8 mouse cellular contexts compared by ENCODE assay signal in the genomic region with DNA sequence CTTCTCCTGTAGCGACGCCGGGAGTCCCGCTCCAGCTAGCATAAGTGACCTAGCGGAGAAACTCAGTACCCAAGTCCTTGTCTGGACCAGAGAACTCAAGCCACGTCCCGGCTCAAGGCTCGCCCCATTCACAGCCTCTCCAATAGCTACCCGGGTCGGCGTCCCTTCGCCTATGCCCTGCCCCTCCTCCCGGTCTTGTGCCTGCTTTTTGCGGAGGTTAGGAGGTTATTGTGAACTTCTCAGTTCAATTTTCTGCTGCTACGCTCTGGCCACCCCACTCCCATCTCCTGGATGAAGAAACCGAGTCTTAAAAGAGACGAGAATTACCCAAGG. TPM values are rescaled to one million over a fixed set of nuclear protein-coding genes. Genes with fewer than 3 reads are reported as not detected.
DNase-seq lines count a peak whose midpoint lies in the region; ATAC-seq and TF ChIP-seq lines count a peak whose summit lies in the region.

No protein-coding gene starts in this region.

- 6% methylated on average over 17 of the region's 17 CpGs for WGBS in lung, embryonic 14.5 days
- WGBS in limb, embryonic 12.5 days, result 2% methylated on average over 17 of the region's 17 CpGs
- 10% methylated on average over 17 of the region's 17 CpGs for WGBS in olfactory bulb, adult 2 months

- H3K36me3 ChIP-seq in lung, embryonic 14.5 days (ENCODE audit: insufficient read depth), result no peaks in the 10 kb centered on the region
- no peaks in the 10 kb centered on the region for H3K36me3 ChIP-seq in limb, embryonic 12.5 days

- peaks cover 15% of the 10 kb centered on the region; the same call in 1 of the 2 replicates for H3K4me1 ChIP-seq in lung, embryonic 14.5 days (ENCODE audit: insufficient read depth)
- H3K4me1 ChIP-seq in embryonic fibroblast, embryonic 13.5 days (ENCODE audit: control insufficient read depth, insufficient read depth, low read length), result peaks cover 26% of the 10 kb centered on the region
- H3K4me1 ChIP-seq in limb, embryonic 12.5 days (replicated peaks), result peaks cover 38% of the 10 kb centered on the region
- peaks cover 23% of the 10 kb centered on the region for H3K4me1 ChIP-seq in olfactory bulb, adult 2 months (ENCODE audit: control insufficient read depth, insufficient read depth, low read length)

- H3K27ac ChIP-seq in lung, embryonic 14.5 days (ENCODE audit: low read depth), result peak overlapping the region; percentile 80
- peak overlapping the region; percentile 38; the same call in 1 of the 2 replicates for H3K27ac ChIP-seq in embryonic fibroblast, embryonic 13.5 days (ENCODE audit: insufficient read depth, low read length)
- H3K27ac ChIP-seq in limb, embryonic 12.5 days, result peak overlapping the region; percentile 64
- H3K27ac ChIP-seq in olfactory bulb, adult 2 months (ENCODE audit: insufficient read depth, low read depth, low read length), result no peak overlapping the region; the same call in 1 of the 2 replicates

- H3K27me3 ChIP-seq in lung, embryonic 14.5 days (ENCODE audit: insufficient read depth, low read length), result no peaks in the 10 kb centered on the region
- no peaks in the 10 kb centered on the region for H3K27me3 ChIP-seq in limb, embryonic 12.5 days

- no peak for TF ChIP-seq POLR2A in embryonic fibroblast, embryonic 13.5 days (IDR thresholded peaks at IDR 0.05; ENCODE audit: low read depth, low read length)
- TF ChIP-seq POLR2A in olfactory bulb, adult 2 months (IDR thresholded peaks at IDR 0.05; ENCODE audit: insufficient read depth, low read depth, low read length), result no peak

- ATAC-seq in lung, embryonic 14.5 days (ENCODE audit: insufficient read depth), result no peak; the same call in 1 of the 2 replicates
- peak; percentile 50 for ATAC-seq in limb, embryonic 12.5 days (ENCODE audit: insufficient number of reproducible peaks, insufficient read depth, low FRiP score, low TSS enrichment, low read depth)
- ATAC-seq in monocyte, adult 5-6 weeks (replicated peaks; ENCODE audit: insufficient number of reproducible peaks, low FRiP score, low TSS enrichment, poor library complexity, severe bottlenecking), result no peak

- no peak for TF ChIP-seq CTCF in lung, embryonic 14.5 days (IDR thresholded peaks at IDR 0.05; ENCODE audit: low read depth)
- TF ChIP-seq CTCF in embryonic fibroblast, embryonic 13.5 days (IDR thresholded peaks at IDR 0.05; ENCODE audit: borderline replicate concordance, insufficient read depth, low read length), result no peak
- no peak for TF ChIP-seq CTCF in olfactory bulb, adult 2 months (IDR thresholded peaks at IDR 0.05; ENCODE audit: insufficient read depth, low read depth, low read length)

- H3K9ac ChIP-seq in lung, embryonic 14.5 days, result peak overlapping the region; percentile 80
- peak overlapping the region; percentile 83 for H3K9ac ChIP-seq in limb, embryonic 12.5 days (replicated peaks)

- no peaks in the 10 kb centered on the region for H3K9me3 ChIP-seq in lung, embryonic 14.5 days (ENCODE audit: low read depth, low read length)
- H3K9me3 ChIP-seq in limb, embryonic 12.5 days, result 0 out of 2 replicates have a peak, but pooled peaks cover 3% of the 10 kb centered on the region

- peak overlapping the region; percentile 84 for H3K4me2 ChIP-seq in lung, embryonic 14.5 days
- peak overlapping the region; percentile 76 for H3K4me2 ChIP-seq in limb, embryonic 12.5 days

- H3K4me3 ChIP-seq in lung, embryonic 14.5 days (ENCODE audit: low read depth, low read length), result peak overlapping the region; percentile 84
- peak overlapping the region; percentile 50 for H3K4me3 ChIP-seq in embryonic fibroblast, embryonic 13.5 days (ENCODE audit: insufficient read depth, low read length)
- H3K4me3 ChIP-seq in limb, embryonic 12.5 days (replicated peaks), result peak overlapping the region; percentile 84
- H3K4me3 ChIP-seq in olfactory bulb, adult 2 months (ENCODE audit: insufficient read depth, low read depth, low read length), result peak overlapping the region; percentile 94

- no peak for DNase-seq in lung, embryonic 14.5 days
- DNase-seq in lung, postnatal 36 days, result no peak
- no peak for DNase-seq in adrenal gland, adult 2 months
- DNase-seq in urinary bladder, postnatal 10 days (ENCODE audit: low spot score), result no peak

RNA-seq across cellular contexts. Expression of a gene that starts 0.3 kb away (rescaled TPM):
- polyA plus RNA-seq in lung, embryonic 14.5 days (2014; fragmentation: Nextera tagmentation; extraction: Ambion mirVana), result 46.8 and 47.9 TPM in 2 replicates
- 28.1 and 30.4 TPM in 2 replicates for polyA plus RNA-seq in embryonic fibroblast, embryonic 13.5 days (2011; ENCODE audit: insufficient read length, low read depth, missing spikeins)
- 43.5 and 45.2 TPM in 2 replicates for polyA plus RNA-seq in limb, embryonic 12.5 days (2016; fragmentation: Nextera tagmentation; extraction: Ambion mirVana)
- not detected in 2 replicates for polyA plus RNA-seq in olfactory bulb, adult 2 months (2012; ENCODE audit: insufficient read depth, insufficient read length, low replicate concordance, missing spikeins)
- total RNA-seq in monocyte, adult 5-6 weeks (2017), result 27.8 to 56.1 TPM (median 45.9 TPM) in 3 replicates
- 10 to 100 TPM; 69.7 to 78.1 TPM for total RNA-seq in adrenal gland, adult 2 months (2021)
- polyA plus RNA-seq in adrenal gland, adult 2 months (2012; rRNA removed), result 250 and 286 TPM in 2 replicates

RNA-seq across cellular contexts. Expression of a gene that starts 28.9 kb away (rescaled TPM):
- 39.4 and 44.2 TPM in 2 replicates for polyA plus RNA-seq in lung, embryonic 14.5 days (2014; fragmentation: Nextera tagmentation; extraction: Ambion mirVana)
- 27.6 and 28.6 TPM in 2 replicates for polyA plus RNA-seq in embryonic fibroblast, embryonic 13.5 days (2011; ENCODE audit: insufficient read length, low read depth, missing spikeins)
- 31.4 and 35.3 TPM in 2 replicates for polyA plus RNA-seq in limb, embryonic 12.5 days (2016; fragmentation: Nextera tagmentation; extraction: Ambion mirVana)
- not detected in 2 replicates for polyA plus RNA-seq in olfactory bulb, adult 2 months (2012; ENCODE audit: insufficient read depth, insufficient read length, low replicate concordance, missing spikeins)
- 24.6 to 59.1 TPM (median 55.8 TPM) in 3 replicates for total RNA-seq in monocyte, adult 5-6 weeks (2017)
- total RNA-seq in adrenal gland, adult 2 months (2021), result 10 to 100 TPM; 64.9 to 66.3 TPM
- polyA plus RNA-seq in adrenal gland, adult 2 months (2012; rRNA removed), result 184 and 303 TPM in 2 replicates

RNA-seq across cellular contexts. Expression of a gene that starts 32.3 kb away (rescaled TPM):
- 1.7 and 3.3 TPM in 2 replicates for polyA plus RNA-seq in lung, embryonic 14.5 days (2014; fragmentation: Nextera tagmentation; extraction: Ambion mirVana)
- polyA plus RNA-seq in embryonic fibroblast, embryonic 13.5 days (2011; ENCODE audit: insufficient read length, low read depth, missing spikeins), result 0.37 TPM in 1 of 2 replicates, not detected in the other
- 0.95 and 1.0 TPM in 2 replicates for polyA plus RNA-seq in limb, embryonic 12.5 days (2016; fragmentation: Nextera tagmentation; extraction: Ambion mirVana)
- polyA plus RNA-seq in olfactory bulb, adult 2 months (2012; ENCODE audit: insufficient read depth, insufficient read length, low replicate concordance, missing spikeins), result not detected in 2 replicates
- total RNA-seq in monocyte, adult 5-6 weeks (2017), result 76.0 to 95.2 TPM (median 78.6 TPM) in 3 replicates
- total RNA-seq in adrenal gland, adult 2 months (2021), result 10 to 100 TPM in 1 of 2 experiments, under 1 TPM in 1; 0.52 to 10.9 TPM
- polyA plus RNA-seq in adrenal gland, adult 2 months (2012; rRNA removed), result 5.0 and 143 TPM in 2 replicates

Comparison
In these comparisons a context has a peak if more than half of its experiments do, and no peak if none do; other contexts are left out.
1. RNA of a gene that starts 0.3 kb away (polyA plus RNA-seq): 250 to 286 TPM in adrenal gland, adult 2 months, 46.8 to 47.9 TPM in lung, embryonic 14.5 days, 43.5 to 45.2 TPM in limb, embryonic 12.5 days and 28.1 to 30.4 TPM in embryonic fibroblast, embryonic 13.5 days; not detected in olfactory bulb, adult 2 months; every median in the first group is over 10 times any median in the second.
2. RNA of a gene that starts 28.9 kb away (polyA plus RNA-seq): 184 to 303 TPM in adrenal gland, adult 2 months, 39.4 to 44.2 TPM in lung, embryonic 14.5 days, 31.4 to 35.3 TPM in limb, embryonic 12.5 days and 27.6 to 28.6 TPM in embryonic fibroblast, embryonic 13.5 days; not detected in olfactory bulb, adult 2 months; every median in the first group is over 10 times any median in the second.
3. Peak in every context shown above with its lines, with median percentiles within 50 percentile points of each other: H3K4me3 ChIP-seq.